Mouse (Mus musculus) thymus, adult 2 months (tissue): ENCODE data around the gene Itgb6. TPM values are rescaled to one million over a fixed set of nuclear protein-coding genes. Genes with fewer than 3 reads are reported as not detected.

Experiments
- DNase-seq: peaks from one replicate; pipeline ENCODE4 v3.0.0; 2021
- H3K27ac ChIP-seq: fragments of 200-500 bp; 2 replicates; pipeline ENCODE4 v1.5.1; 2012; ENCODE audit warnings: low read length, control low read depth; ENCODE audit not compliant: control insufficient read depth, insufficient read depth
- H3K27me3 ChIP-seq: fragments of 200-500 bp; 2 replicates; pipeline ENCODE4 v1.6.1; 2012; ENCODE audit warnings: mild to moderate bottlenecking, low read length, moderate library complexity, mixed read lengths; ENCODE audit not compliant: control insufficient read depth, insufficient read depth
- H3K36me3 ChIP-seq: fragments of 200-500 bp; 2 replicates; pipeline ENCODE4 v1.6.1; 2012; ENCODE audit warnings: mild to moderate bottlenecking, low read length, moderate library complexity; ENCODE audit not compliant: control insufficient read depth, insufficient read depth
- H3K4me1 ChIP-seq: fragments of 200-500 bp; replicated peaks from 2 replicates; pipeline ENCODE4 v1.6.1; 2012; ENCODE audit warnings: low read length; ENCODE audit not compliant: control insufficient read depth, insufficient read depth
- H3K4me3 ChIP-seq: fragments of 200-500 bp; 2 replicates; pipeline ENCODE4 v1.5.1; 2012; ENCODE audit warnings: mild to moderate bottlenecking, low read length, control low read depth, moderate library complexity; ENCODE audit not compliant: control insufficient read depth, insufficient read depth
- CTCF ChIP-seq: fragments of 200-500 bp; IDR thresholded peaks from 2 replicates; pipeline ENCODE4 v1.5.1; 2012; ENCODE audit warnings: mild to moderate bottlenecking, control low read depth, low read length, moderate library complexity, borderline replicate concordance; ENCODE audit not compliant: control insufficient read depth, poor library complexity, insufficient read depth; ENCODE audit errors: extremely low read depth
- POLR2A ChIP-seq: fragments of 200-500 bp; IDR thresholded peaks from 2 replicates; pipeline ENCODE4 v1.6.1; 2012; ENCODE audit warnings: mild to moderate bottlenecking, low read length, control low read depth, moderate library complexity; ENCODE audit not compliant: control insufficient read depth, poor library complexity, insufficient read depth; ENCODE audit errors: extremely low read depth
- WGBS: fragments of 180-500 bp; shearing (Covaris S2); methylation state at CpG from one replicate; pipeline ENCODE4 v1.1.7; 2018; 5-methylcytosine and 5-hydroxymethylcytosine counted together
- polyA plus RNA-seq: library from polyadenylated mRNA; depleted of rRNA; stranded (reverse); fragments of >200 nt; gene quantifications from 2 replicates; pipeline ENCODE4 v1.2.3, GENCODE M21; 2012

The Itgb6 gene
- polyA plus RNA-seq, 1 experiment: 1.2 TPM

DNA sequence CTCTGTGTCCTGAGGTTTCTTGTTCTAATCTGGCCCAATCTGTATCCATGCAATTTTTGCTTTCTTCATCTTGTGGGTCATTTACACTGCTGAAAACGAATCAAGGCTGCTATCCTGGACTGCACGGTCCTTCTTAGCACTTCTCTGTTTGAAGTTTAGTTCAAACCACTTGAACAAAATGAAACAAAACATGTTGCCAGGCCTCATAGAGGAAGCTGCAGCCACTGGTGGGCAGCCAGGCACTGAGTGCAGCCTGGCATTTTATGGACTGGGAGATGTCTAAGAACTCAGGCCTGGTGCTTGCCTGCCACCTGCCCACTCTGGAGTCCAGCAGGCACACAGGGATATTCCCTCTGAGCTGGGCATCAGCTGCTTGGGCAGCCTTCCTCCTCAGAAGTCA lies 39.9 kb downstream of the Itgb6 start:
- H3K4me1 ChIP-seq: no peaks in the 10 kb centered on the region
- H3K27me3 ChIP-seq: no peaks in the 10 kb centered on the region
- no peak overlapping the region for H3K4me3 ChIP-seq
- H3K36me3 ChIP-seq: no peaks in the 10 kb centered on the region
- no peak for DNase-seq
- TF ChIP-seq CTCF: no peak
- TF ChIP-seq POLR2A: no peak
- WGBS: 28% methylated on average over 2 of the region's 2 CpGs
- no peak overlapping the region for H3K27ac ChIP-seq

GRCm38 (mm10) chr2:60674413-60674812 lies 48.0 kb downstream of the Itgb6 start:
- H3K4me1 ChIP-seq: no peaks in the 10 kb centered on the region
- DNase-seq: no peak
- TF ChIP-seq CTCF (no peak), POLR2A (no peak)
- no peak overlapping the region for H3K27ac ChIP-seq
- H3K36me3 ChIP-seq: no peaks in the 10 kb centered on the region
- WGBS: 88% methylated on average over 7 of the region's 7 CpGs
- H3K4me3 ChIP-seq: no peak overlapping the region
- H3K27me3 ChIP-seq: no peaks in the 10 kb centered on the region

- TF ChIP-seq CTCF (no peak), POLR2A (no peak)
- H3K36me3 ChIP-seq: no peaks in the 10 kb centered on the region
- no peak for DNase-seq
- 74% methylated on average over 17 of the region's 17 CpGs for WGBS
- H3K27ac ChIP-seq: no peak overlapping the region
- no peaks in the 10 kb centered on the region for H3K27me3 ChIP-seq
- no peaks in the 10 kb centered on the region for H3K4me1 ChIP-seq
- H3K4me3 ChIP-seq: no peak overlapping the region
These were observed 49.2 kb downstream of the Itgb6 start for GRCm38 (mm10) chr2:60672973-60673954.

- Histone ChIP-seq H3K4me3 (no peak overlapping the region), H3K27me3 (no peaks in the 10 kb centered on the region), H3K27ac (no peak overlapping the region), H3K36me3 (no peaks in the 10 kb centered on the region), H3K4me1 (no peaks in the 10 kb centered on the region)
- WGBS: 96% methylated on average over 1 of the region's 1 CpGs
- TF ChIP-seq CTCF: no peak
- TF ChIP-seq POLR2A: no peak
- no peak for DNase-seq
These were observed 51.2 kb downstream of the Itgb6 start for GRCm38 (mm10) chr2:60671215-60671614.

- Histone ChIP-seq H3K4me3 (no peak overlapping the region), H3K27ac (no peak overlapping the region)
- WGBS: 98% methylated on average over 1 of the region's 1 CpGs
These were observed 59.4 kb downstream of the Itgb6 start for GRCm38 (mm10) chr2:60663071-60663470.

GRCm38 (mm10) chr2:60659993-60660392 lies 62.5 kb downstream of the Itgb6 start:
- Histone ChIP-seq H3K4me1 (no peaks in the 10 kb centered on the region), H3K27ac (no peak overlapping the region), H3K36me3 (no peaks in the 10 kb centered on the region), H3K4me3 (no peak overlapping the region), H3K27me3 (no peaks in the 10 kb centered on the region)
- 98% methylated on average over 4 of the region's 4 CpGs for WGBS
- DNase-seq: no peak
- no peak for TF ChIP-seq CTCF
- TF ChIP-seq POLR2A: no peak

More at GRCm38 (mm10) chr2:60663071-60663470, 59.4 kb downstream of the Itgb6 start:
- H3K36me3 ChIP-seq: no peaks in the 10 kb centered on the region
- no peaks in the 10 kb centered on the region for H3K27me3 ChIP-seq
- H3K4me1 ChIP-seq: no peaks in the 10 kb centered on the region
- DNase-seq: no peak
- TF ChIP-seq CTCF: no peak
- TF ChIP-seq POLR2A: no peak
